Mouse (Mus musculus) liver, embryonic 11.5 days (tissue): ENCODE data around the gene Anxa1. TPM values are rescaled to one million over a fixed set of nuclear protein-coding genes. Genes with fewer than 3 reads are reported as not detected.

Experiments used
- ATAC-seq: fragments of 200-750 bp; cut with Nextera tagmentation; replicated peaks from 2 replicates; pipeline ENCODE4 v1.8.0; 2017; ENCODE audit warnings: moderate number of reproducible peaks, mild to moderate bottlenecking, moderate TSS enrichment, moderate library complexity; ENCODE audit not compliant: low FRiP score
- DNase-seq: peaks from one replicate; pipeline ENCODE4 v3.0.0-alpha.2; 2017; ENCODE audit warnings: low spot score
- H3K27ac ChIP-seq: fragments of 300-500 bp; sonication (generic); 2 replicates; pipeline ENCODE4 v1.5.1; 2014; ENCODE audit warnings: mild to moderate bottlenecking, low read depth, low read length, control low read depth
- H3K27me3 ChIP-seq: fragments of 300-500 bp; sonication (generic); replicated peaks from 2 replicates; pipeline ENCODE4 v1.6.1; 2014; ENCODE audit warnings: low read length, mixed read lengths; ENCODE audit not compliant: control insufficient read depth, insufficient read depth
- H3K36me3 ChIP-seq: fragments of 300-500 bp; sonication (generic); 2 replicates; pipeline ENCODE4 v1.6.1; 2014; ENCODE audit warnings: mild to moderate bottlenecking, low read length, moderate library complexity, mixed read lengths; ENCODE audit not compliant: control insufficient read depth, insufficient read depth
- H3K4me1 ChIP-seq: fragments of 300-500 bp; sonication (generic); replicated peaks from 2 replicates; pipeline ENCODE4 v1.6.1; 2014; ENCODE audit warnings: low read length, mixed read lengths; ENCODE audit not compliant: control insufficient read depth, insufficient read depth
- H3K4me2 ChIP-seq: fragments of 300-500 bp; sonication (generic); 2 replicates; pipeline ENCODE4 v1.6.1; 2014; ENCODE audit warnings: mild to moderate bottlenecking, control low read depth, moderate library complexity
- H3K4me3 ChIP-seq: fragments of 300-500 bp; sonication (generic); 2 replicates; pipeline ENCODE4 v1.5.1; 2014; ENCODE audit warnings: low read depth, low read length, control low read depth
- H3K9ac ChIP-seq: fragments of 300-500 bp; sonication (generic); 2 replicates; pipeline ENCODE4 v1.6.1; 2014; ENCODE audit warnings: low read depth, low read length, control low read depth
- H3K9me3 ChIP-seq: fragments of 300-500 bp; sonication (generic); 2 replicates; pipeline ENCODE4 v1.6.1; 2016; ENCODE audit warnings: low read length, inconsistent platforms, mixed read lengths; ENCODE audit not compliant: control insufficient read depth
- WGBS: fragments of 180-500 bp; shearing (Covaris S2); extraction: QIAGEN DNeasy Blood & Tissue Kit; methylation state at CpG from one replicate; pipeline ENCODE4 v1.1.7; 2014; 5-methylcytosine and 5-hydroxymethylcytosine counted together
- polyA plus RNA-seq: library from polyadenylated mRNA; unstranded; fragments of >200 nt; fragmentation: Nextera tagmentation; extraction: Ambion mirVana; gene quantifications from 2 replicates; pipeline ENCODE4 v1.2.1, GENCODE M21; 2014

Gene Anxa1
- 16.8 and 18.7 TPM in 2 replicates for polyA plus RNA-seq

GRCm38 (mm10) chr19:20390455-20390994, at the start of gene Anxa1:
Gene Anxa1 (minus strand): TSS chr19:20390944.
- ATAC-seq: no peak
- Histone ChIP-seq H3K27ac (no peak within 1 kb of the TSS), H3K4me3 (no peak within 1 kb of the TSS), H3K9ac (no peak within 1 kb of the TSS), H3K9me3 (no peaks in the 10 kb centered on the region), H3K27me3 (no peaks in the 10 kb centered on the region), H3K36me3 (no peaks in the 10 kb centered on the region), H3K4me2 (no peak within 1 kb of the TSS), H3K4me1 (no peaks in the 10 kb centered on the region)
- DNase-seq: no peak
- WGBS: 32% methylated on average over 5 of the region's 5 CpGs

GRCm38 (mm10) chr19:20437043-20437442, 46.3 kb upstream of the Anxa1 start:
- H3K4me2 ChIP-seq: no peak overlapping the region
- no peaks in the 10 kb centered on the region for H3K4me1 ChIP-seq
- H3K27me3 ChIP-seq: no peaks in the 10 kb centered on the region
- H3K27ac ChIP-seq: no peak overlapping the region
- no peak overlapping the region for H3K4me3 ChIP-seq
- DNase-seq: no peak
- 49% methylated on average over 5 of the region's 5 CpGs for WGBS
- no peaks in the 10 kb centered on the region for H3K36me3 ChIP-seq
- H3K9me3 ChIP-seq: no peaks in the 10 kb centered on the region
- H3K9ac ChIP-seq: no peak overlapping the region
- ATAC-seq: no peak

DNA sequence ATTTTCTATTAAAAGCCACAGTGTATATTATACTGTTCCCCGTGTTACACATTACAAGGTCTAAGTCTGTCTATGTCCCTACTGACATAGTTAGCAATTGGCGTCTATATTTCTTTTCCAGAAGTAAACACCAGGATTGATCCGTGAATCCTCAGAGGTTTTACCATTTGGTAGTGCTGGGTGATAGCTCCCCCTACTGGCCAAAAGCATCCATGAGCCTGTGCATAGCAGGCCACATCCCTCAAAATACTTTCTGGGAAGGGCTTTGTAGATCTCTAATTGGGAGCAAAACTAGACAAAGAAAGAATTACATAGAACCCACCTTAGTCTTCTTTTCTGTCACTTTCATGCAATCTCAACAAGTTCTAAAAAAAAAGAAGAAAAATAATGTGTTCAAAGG, 43.8 kb upstream of the Anxa1 start:
- H3K27me3 ChIP-seq: no peaks in the 10 kb centered on the region
- no peaks in the 10 kb centered on the region for H3K4me1 ChIP-seq
- DNase-seq (peak; percentile 39), ATAC-seq (no peak)
- H3K4me2 ChIP-seq: no peak overlapping the region
- 10% methylated on average over 3 of the region's 3 CpGs for WGBS
- H3K27ac ChIP-seq: no peak overlapping the region
- no peak overlapping the region for H3K9ac ChIP-seq
- H3K9me3 ChIP-seq: no peaks in the 10 kb centered on the region
- no peaks in the 10 kb centered on the region for H3K36me3 ChIP-seq
- H3K4me3 ChIP-seq: no peak overlapping the region

GRCm38 (mm10) chr19:20433966-20434365, 43.2 kb upstream of the Anxa1 start:
- Histone ChIP-seq H3K4me3 (no peak overlapping the region), H3K27ac (no peak overlapping the region), H3K9ac (no peak overlapping the region), H3K4me2 (no peak overlapping the region), H3K36me3 (no peaks in the 10 kb centered on the region), H3K4me1 (no peaks in the 10 kb centered on the region), H3K27me3 (no peaks in the 10 kb centered on the region), H3K9me3 (no peaks in the 10 kb centered on the region)
- no peak for ATAC-seq
- no peak for DNase-seq
- 84% methylated on average over 5 of the region's 5 CpGs for WGBS

DNA sequence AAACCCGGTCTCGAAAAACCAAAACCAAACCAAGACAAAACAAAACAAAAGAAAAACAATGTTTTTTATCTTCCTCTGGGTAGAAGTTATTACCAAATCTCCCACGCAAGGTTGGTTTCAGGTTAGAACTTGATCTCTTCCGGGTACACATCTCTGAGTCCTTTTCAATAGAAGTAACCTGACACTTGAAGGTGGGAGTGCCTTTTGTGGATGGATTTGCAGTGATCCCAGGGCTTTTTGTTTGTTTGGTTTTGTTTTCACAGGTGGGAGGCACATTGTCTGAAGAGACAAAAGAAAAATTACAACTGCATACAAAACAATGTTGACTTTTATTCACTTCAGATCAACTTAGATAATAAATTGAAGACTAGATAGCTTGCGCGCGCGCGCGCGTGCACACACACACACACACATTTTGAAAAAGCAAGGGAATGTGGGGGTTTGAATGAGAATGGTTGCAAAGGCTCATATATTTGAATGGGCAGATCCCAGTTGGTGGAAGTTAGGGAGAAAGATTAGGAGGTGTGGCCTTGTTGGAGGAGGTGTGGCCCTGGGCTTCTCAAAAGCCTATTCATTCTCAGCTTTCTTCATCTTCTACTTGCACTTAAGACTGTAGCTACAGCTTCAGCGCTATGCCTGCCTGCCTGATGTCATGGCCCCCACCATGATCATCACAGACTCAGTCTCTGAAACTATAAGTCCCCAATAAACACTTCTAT, 35.9 kb upstream of the Anxa1 start:
- no peak overlapping the region for H3K4me3 ChIP-seq
- H3K36me3 ChIP-seq: no peaks in the 10 kb centered on the region
- H3K9me3 ChIP-seq: no peaks in the 10 kb centered on the region
- DNase-seq (no peak), ATAC-seq (no peak)
- H3K27ac ChIP-seq: no peak overlapping the region
- H3K27me3 ChIP-seq: no peaks in the 10 kb centered on the region
- no peaks in the 10 kb centered on the region for H3K4me1 ChIP-seq
- H3K4me2 ChIP-seq: no peak overlapping the region
- 68% methylated on average over 12 of the region's 12 CpGs for WGBS
- no peak overlapping the region for H3K9ac ChIP-seq

DNA sequence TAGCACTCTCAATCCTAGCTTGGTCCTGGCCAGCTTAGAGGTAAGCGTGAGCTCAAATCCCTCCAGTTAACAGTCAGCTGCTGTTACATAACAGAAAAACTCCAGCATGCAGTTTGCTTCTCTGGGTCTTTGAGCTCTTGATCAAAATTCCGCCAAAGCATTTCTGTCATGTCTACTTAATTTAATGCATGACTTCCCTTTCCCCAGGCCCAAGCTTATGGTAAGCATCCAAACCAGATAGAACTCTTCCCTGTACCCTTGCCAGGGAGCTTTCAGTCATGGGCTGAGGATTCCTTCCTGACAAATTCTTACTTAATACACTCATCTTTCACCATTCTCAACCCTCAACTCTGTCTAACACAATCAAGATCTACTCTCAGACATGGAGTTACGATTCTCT, 20.5 kb upstream of the Anxa1 start:
- H3K4me1 ChIP-seq: no peaks in the 10 kb centered on the region
- no peak overlapping the region for H3K4me3 ChIP-seq
- no peaks in the 10 kb centered on the region for H3K36me3 ChIP-seq
- no peak for ATAC-seq
- H3K4me2 ChIP-seq: no peak overlapping the region
- DNase-seq: no peak
- no peak overlapping the region for H3K27ac ChIP-seq
- H3K27me3 ChIP-seq: no peaks in the 10 kb centered on the region
- no peaks in the 10 kb centered on the region for H3K9me3 ChIP-seq
- H3K9ac ChIP-seq: no peak overlapping the region
- 84% methylated on average over 3 of the region's 3 CpGs for WGBS

DNA sequence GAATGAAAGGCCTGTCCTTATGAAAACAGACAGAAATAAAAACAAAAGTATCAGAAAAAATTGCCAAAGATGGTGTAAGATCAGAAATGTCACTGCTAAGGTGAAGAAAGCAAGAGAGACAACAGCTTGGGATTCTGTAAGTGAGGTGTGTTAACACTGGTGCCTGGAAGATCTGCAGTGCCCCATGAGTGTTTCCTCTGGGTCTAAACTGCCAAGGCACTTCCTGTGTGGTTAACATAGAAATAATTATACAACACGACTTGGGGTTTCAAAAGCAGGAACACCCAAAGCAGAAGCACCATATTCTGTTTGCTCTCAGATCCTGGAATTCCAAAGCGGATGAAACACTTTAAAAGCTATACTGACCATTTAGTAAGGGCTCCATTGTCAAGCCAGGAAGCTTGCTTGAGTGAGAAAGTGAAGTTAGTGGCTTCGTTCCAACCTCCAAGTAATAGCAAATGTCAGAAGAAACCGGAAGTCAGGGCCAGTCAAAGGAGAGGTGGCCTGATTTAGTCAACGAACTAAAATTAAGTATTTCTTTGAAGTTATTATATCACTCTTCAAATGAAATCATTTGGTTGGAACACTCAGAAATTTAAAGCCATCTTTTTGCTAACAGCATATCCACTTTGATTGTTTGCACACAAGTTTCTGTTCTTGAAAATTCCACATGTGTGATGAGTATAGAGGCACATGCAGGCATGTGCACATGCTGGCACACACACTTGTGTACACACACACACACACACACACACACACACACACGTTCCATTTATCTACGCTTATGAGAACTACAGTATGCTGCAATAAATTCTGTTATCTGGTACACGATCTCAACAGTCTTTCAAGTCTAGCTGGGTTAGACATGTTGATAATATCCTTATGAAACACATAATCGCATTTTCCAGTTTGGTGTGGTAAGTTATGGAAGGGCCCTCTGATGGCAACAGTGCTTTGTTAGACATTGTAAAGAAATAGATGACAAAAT, 19.1 kb upstream of the Anxa1 start:
- WGBS: 58% methylated on average over 9 of the region's 9 CpGs
- no peak overlapping the region for H3K4me2 ChIP-seq
- no peaks in the 10 kb centered on the region for H3K36me3 ChIP-seq
- no peak for DNase-seq
- no peak overlapping the region for H3K9ac ChIP-seq
- H3K4me1 ChIP-seq: no peaks in the 10 kb centered on the region
- H3K4me3 ChIP-seq: no peak overlapping the region
- ATAC-seq: no peak
- no peaks in the 10 kb centered on the region for H3K9me3 ChIP-seq
- no peaks in the 10 kb centered on the region for H3K27me3 ChIP-seq
- H3K27ac ChIP-seq: no peak overlapping the region

GRCm38 (mm10) chr19:20406475-20406874, 15.7 kb upstream of the Anxa1 start:
- H3K9me3 ChIP-seq: no peaks in the 10 kb centered on the region
- no peaks in the 10 kb centered on the region for H3K4me1 ChIP-seq
- H3K4me2 ChIP-seq: no peak overlapping the region
- H3K36me3 ChIP-seq: no peaks in the 10 kb centered on the region
- no peak for ATAC-seq
- no peaks in the 10 kb centered on the region for H3K27me3 ChIP-seq
- DNase-seq: no peak
- WGBS: 68% methylated on average over 3 of the region's 3 CpGs
- no peak overlapping the region for H3K4me3 ChIP-seq
- H3K27ac ChIP-seq: no peak overlapping the region
- no peak overlapping the region for H3K9ac ChIP-seq
